In genomic region chr16:60435283-60435682, GRCm38 (mm10) we compare ENCODE assay signal across 9 mouse cellular contexts.
DNase-seq lines count a peak whose midpoint lies in the region; ATAC-seq and TF ChIP-seq lines count a peak whose summit lies in the region.
"Had no signal": no experiment of that assay in that cellular context is flagged by ENCODE, and none has a peak within 500 bp of the region (broad histone marks: within the 10 kb centered on the region; RNA-seq: fewer than 3 reads in every experiment).

No protein-coding gene starts in this region.

- TF ChIP-seq EP300 in heart, adult 2 months (IDR thresholded peaks at IDR 0.05; ENCODE audit: insufficient read depth, low read depth, low read length) = no peak

- no peak overlapping the region for H3K4me3 ChIP-seq in heart, adult 2 months
- no peak overlapping the region for H3K4me3 ChIP-seq in heart, embryonic 10.5 days
- no peak overlapping the region for H3K4me3 ChIP-seq in testis, adult 2 months (ENCODE audit: control insufficient read depth, low read depth, low read length)
- H3K4me3 ChIP-seq in liver, adult 2 months (ENCODE audit: insufficient read depth, low read depth, low read length) = no peak overlapping the region
- H3K4me3 ChIP-seq: megakaryocyte, embryonic 14.5 days had no signal

- H3K9ac ChIP-seq in heart, adult 2 months (ENCODE audit: low read depth, low read length) = no peak overlapping the region
- no peak overlapping the region for H3K9ac ChIP-seq in liver, adult 2 months (ENCODE audit: low read depth, low read length)

- no peaks in the 10 kb centered on the region for H3K36me3 ChIP-seq in heart, adult 2 months (ENCODE audit: control insufficient read depth, insufficient read depth, low read length)
- H3K36me3 ChIP-seq in heart, embryonic 10.5 days = no peaks in the 10 kb centered on the region
- H3K36me3 ChIP-seq in testis, adult 2 months (ENCODE audit: control insufficient read depth, insufficient read depth, low read length) = no peaks in the 10 kb centered on the region
- H3K36me3 ChIP-seq in liver, adult 2 months (ENCODE audit: control insufficient read depth, insufficient read depth, low read length) = no peaks in the 10 kb centered on the region

- H3K4me1 ChIP-seq in heart, adult 2 months (ENCODE audit: control insufficient read depth, insufficient read depth, low read length) = no peaks in the 10 kb centered on the region
- H3K4me1 ChIP-seq in heart, embryonic 10.5 days = no peaks in the 10 kb centered on the region
- H3K4me1 ChIP-seq in testis, adult 2 months (ENCODE audit: control insufficient read depth, insufficient read depth, low read length) = no peaks in the 10 kb centered on the region
- H3K4me1 ChIP-seq in liver, adult 2 months (ENCODE audit: control insufficient read depth, insufficient read depth, low read length) = no peaks in the 10 kb centered on the region
- H3K4me1 ChIP-seq: megakaryocyte, embryonic 14.5 days had no signal

- TF ChIP-seq POLR2A in heart, adult 2 months (IDR thresholded peaks at IDR 0.05; ENCODE audit: insufficient read depth, low read depth, low read length) = no peak
- TF ChIP-seq POLR2A in testis, adult 2 months (IDR thresholded peaks at IDR 0.05; ENCODE audit: control insufficient read depth, low read depth, low read length) = no peak
- TF ChIP-seq POLR2A in liver, adult 2 months (IDR thresholded peaks at IDR 0.05; ENCODE audit: extremely low read depth, insufficient read depth, low read length) = no peak

- WGBS in heart, adult 2 months = 78% methylated on average over 1 of the region's 1 CpGs
- 85% methylated on average over 1 of the region's 1 CpGs for WGBS in heart, embryonic 10.5 days
- WGBS in liver, adult 2 months = 69% methylated on average over 1 of the region's 1 CpGs

- DNase-seq in heart, adult 2 months = peak; percentile 10 to 14
- no peak for DNase-seq in heart, embryonic 10.5 days (ENCODE audit: low spot score)
- DNase-seq in testis, postnatal 14 days (ENCODE audit: low spot score) = no peak
- peak; percentile 35 for DNase-seq in embryo, embryonic 10 days (ENCODE audit: low spot score)
- peak; percentile 12 for DNase-seq in liver, adult 2 months (ENCODE audit: extremely low read depth, low read depth, low spot score)
- no peak for DNase-seq in lung, adult 18-20 months

- no peaks in the 10 kb centered on the region for H3K27me3 ChIP-seq in heart, adult 2 months (ENCODE audit: control insufficient read depth, insufficient read depth, low read length)
- no peaks in the 10 kb centered on the region for H3K27me3 ChIP-seq in heart, embryonic 10.5 days (ENCODE audit: insufficient read depth, poor library complexity, severe bottlenecking)
- no peaks in the 10 kb centered on the region for H3K27me3 ChIP-seq in testis, adult 2 months (ENCODE audit: control insufficient read depth, insufficient read depth, low read length)
- no peaks in the 10 kb centered on the region for H3K27me3 ChIP-seq in liver, adult 2 months (ENCODE audit: control insufficient read depth, insufficient read depth, low read length)
- H3K27me3 ChIP-seq: megakaryocyte, embryonic 14.5 days had no signal

- H3K27ac ChIP-seq in heart, adult 2 months = no peak overlapping the region
- no peak overlapping the region for H3K27ac ChIP-seq in heart, embryonic 10.5 days
- H3K27ac ChIP-seq in testis, adult 2 months (ENCODE audit: control insufficient read depth, insufficient read depth, low read depth, low read length) = no peak overlapping the region
- H3K27ac ChIP-seq in liver, adult 2 months (replicated peaks; ENCODE audit: insufficient read depth, low read depth, low read length) = no peak overlapping the region

- TF ChIP-seq CTCF in heart, adult 2 months (IDR thresholded peaks at IDR 0.05) = peak; percentile 50
- peak; percentile 42; the same call in 1 of the 2 replicates for TF ChIP-seq CTCF in testis, adult 2 months (IDR thresholded peaks at IDR 0.05; ENCODE audit: control insufficient read depth, insufficient read depth, insufficient replicate concordance, low read depth, low read length)
- peak; percentile 48 for TF ChIP-seq CTCF in liver, adult 2 months (IDR thresholded peaks at IDR 0.05; ENCODE audit: low read depth, low read length)

- ATAC-seq in inflammation-experienced regulatory T-cells, adult 6 months = no peak

- H3K9me3 ChIP-seq in heart, embryonic 10.5 days = no peaks in the 10 kb centered on the region

- H3K79me2 ChIP-seq in heart, adult 2 months (replicated peaks; ENCODE audit: control insufficient read depth, insufficient read depth, low read length) = no peaks in the 10 kb centered on the region
- no peaks in the 10 kb centered on the region for H3K79me2 ChIP-seq in liver, adult 2 months (ENCODE audit: control insufficient read depth, insufficient read depth, low read length)

- intact Hi-C loops in heart, adult 2 months (cut with DNase I) = no loop called here

Comparison
In these comparisons a context has a peak if more than half of its experiments do, and no peak if none do; other contexts are left out.
1. DNase-seq: peak in heart, adult 2 months (2 of 2), embryo, embryonic 10 days (single experiment) and liver, adult 2 months (single experiment); none in heart, embryonic 10.5 days (single experiment), testis, postnatal 14 days (single experiment) and lung, adult 18-20 months (0 of 2).
2. Peak in every context shown above with its lines, with median percentiles within 50 percentile points of each other: CTCF ChIP-seq.